Mouse (Mus musculus) kidney, postnatal 4 days (tissue): ENCODE results near the gene Gm10577.

Source experiments
- DNase-seq, 2 experiments: peaks; one replicate each; pipeline ENCODE4 v3.0.0; 2021; ENCODE audit warnings: mixed read lengths in 2 of 2

Gm10577 gene

GRCm38 (mm10) chr4:100994442-100995255 lies 25.8 kb downstream of the Gm10577 start:
- DNase-seq, result peak; percentile 25 to 51

DNA sequence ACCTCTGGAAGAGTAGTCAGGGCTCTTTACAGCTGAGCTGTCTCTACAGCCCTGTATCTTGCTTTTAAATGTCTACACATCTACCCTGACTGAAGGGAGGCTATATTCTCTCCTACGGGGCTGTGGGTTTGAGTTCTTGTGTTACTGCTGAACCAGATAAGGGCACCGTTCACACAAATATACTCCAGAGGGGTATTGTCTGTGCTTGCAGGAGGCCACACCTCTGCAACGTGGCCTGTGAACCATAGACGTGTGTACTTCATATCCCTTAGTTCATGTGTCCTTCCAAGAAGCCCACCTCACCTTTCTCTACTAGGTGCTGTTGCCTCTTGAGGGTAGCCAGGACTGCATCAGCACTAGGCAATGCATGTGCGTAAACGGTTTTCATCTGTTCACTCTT lies 28.4 kb downstream of the Gm10577 start:
- DNase-seq, result no peak

GRCm38 (mm10) chr4:100990996-100991395 lies 29.5 kb downstream of the Gm10577 start:
- DNase-seq, result peak; percentile 47 to 71

DNA sequence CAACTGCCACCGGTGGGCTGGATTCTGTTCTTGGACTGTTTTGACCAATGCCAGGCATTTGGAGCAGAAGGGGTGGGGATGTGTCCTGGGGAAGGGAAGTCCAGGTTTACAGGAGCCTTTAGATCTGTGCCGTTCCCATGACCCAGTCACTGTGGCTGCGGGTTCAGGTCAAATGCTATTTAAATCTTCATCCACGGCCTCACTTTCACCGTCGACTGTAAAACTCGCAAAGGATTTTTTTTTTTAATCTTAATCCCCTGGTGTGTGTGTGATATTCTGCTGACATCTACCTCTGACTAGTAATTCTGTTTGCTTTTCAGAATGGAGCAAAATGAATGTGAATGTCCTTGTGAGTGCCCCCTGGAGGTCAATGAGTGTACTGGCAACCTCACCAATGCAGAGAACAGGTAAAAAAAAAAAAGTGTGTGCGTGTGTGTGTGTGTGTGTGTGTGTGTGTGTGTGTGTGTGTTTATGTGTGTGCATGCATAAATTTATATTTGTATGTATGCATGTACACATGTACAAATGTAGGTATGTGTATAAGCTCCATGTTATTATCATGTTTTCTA lies 32.2 kb downstream of the Gm10577 start:
- DNase-seq, result peak; percentile 36 to 44

- no peak for DNase-seq
These were observed 33.3 kb downstream of the Gm10577 start for GRCm38 (mm10) chr4:100987187-100987586.

DNA sequence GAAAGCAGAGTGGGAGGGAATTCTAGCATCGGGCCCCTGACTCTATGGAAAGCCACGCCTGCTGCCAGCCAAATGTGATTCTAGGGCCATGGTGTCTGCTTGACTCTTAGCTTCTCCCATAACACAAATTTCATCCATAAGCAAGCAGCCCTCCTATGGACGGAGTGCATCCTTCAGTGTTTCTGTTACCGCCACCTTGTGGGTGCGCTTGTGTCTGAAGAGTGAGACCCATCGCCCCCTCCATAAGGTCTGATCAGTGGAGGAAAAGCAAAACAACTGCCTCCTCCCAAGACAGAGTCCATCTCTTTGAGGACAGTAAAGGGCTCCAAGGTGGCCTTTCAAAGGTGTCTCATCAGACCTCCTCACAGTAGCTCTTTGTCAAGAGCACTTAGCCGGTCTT lies 43.0 kb downstream of the Gm10577 start:
- DNase-seq, result peak; percentile 44 to 52

GRCm38 (mm10) chr4:100974455-100975035 lies 46.0 kb downstream of the Gm10577 start:
- no peak for DNase-seq

DNA sequence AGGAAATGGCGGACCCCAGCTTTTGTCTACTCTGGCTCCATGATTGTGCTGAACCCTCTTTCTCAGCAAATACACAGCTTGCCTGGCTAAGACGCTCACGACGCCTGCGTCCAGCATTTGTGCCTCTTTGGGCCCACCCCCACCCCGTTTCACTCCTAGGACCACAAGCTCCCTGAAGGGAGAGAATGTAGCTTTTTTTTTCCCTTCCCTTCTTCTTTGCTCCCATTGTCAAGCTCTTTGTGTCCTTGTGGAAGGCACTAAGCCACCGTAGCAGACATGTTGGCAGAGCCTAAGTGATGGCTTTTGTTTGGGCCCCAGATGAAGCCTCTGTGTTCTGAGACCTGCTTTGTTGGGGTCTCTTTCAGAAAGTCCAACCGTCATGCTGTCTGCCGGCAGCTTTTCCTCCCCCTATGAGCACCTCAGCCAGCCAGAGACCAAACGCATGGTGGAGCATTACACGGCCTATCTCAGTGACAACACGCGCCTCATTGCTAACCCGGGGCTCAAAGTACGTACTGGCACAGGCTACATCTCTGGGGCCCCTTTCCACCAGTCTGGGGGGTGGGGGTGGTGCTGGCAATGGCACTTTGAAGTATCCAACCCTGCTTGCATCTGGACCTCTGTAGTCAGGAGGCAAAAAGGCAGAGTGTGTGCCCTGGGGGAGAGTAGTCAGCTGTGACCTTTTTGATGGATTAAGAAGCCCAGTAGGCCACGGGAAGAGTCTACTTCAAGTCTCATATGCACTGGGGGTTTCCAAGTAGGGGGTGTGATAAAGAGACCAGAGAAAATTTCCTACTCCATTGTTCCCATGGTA lies 46.6 kb downstream of the Gm10577 start:
- DNase-seq, result no peak
